Mouse (Mus musculus) layer of hippocampus, postnatal 25 days (tissue): ENCODE data around the gene Plekhf1. TPM values are rescaled to one million over a fixed set of nuclear protein-coding genes. Genes with fewer than 3 reads are reported as not detected.

ENCODE experiments used
- DNase-seq, 2 experiments: peaks; one replicate each; pipeline ENCODE4 v3.0.0; 2022; ENCODE audit warnings: mixed read lengths in 2 of 2, low spot score in 1 of 2; ENCODE audit errors: extremely low spot score in 1 of 2
- total RNA-seq, 2 experiments: library from RNA; stranded (reverse); gene quantifications; 2 replicates each; pipeline ENCODE4 v1.2.3; 2021

The Plekhf1 gene
- 1 to 10 TPM; 1.5 to 3.1 TPM for total RNA-seq

- peak; percentile 49 to 70 for DNase-seq
These were observed at the start of gene Plekhf1 for GRCm38 (mm10) chr7:38227900-38228298. Gene Plekhf1, minus strand, starts transcription at chr7:38228016.

GRCm38 (mm10) chr7:38272551-38272950, 44.7 kb upstream of the Plekhf1 start:
- DNase-seq = no peak

GRCm38 (mm10) chr7:38271859-38272258, 44.0 kb upstream of the Plekhf1 start:
- DNase-seq = no peak

GRCm38 (mm10) chr7:38271511-38271811, 43.6 kb upstream of the Plekhf1 start:
- DNase-seq = no peak

- peak; percentile 95 to 97 for DNase-seq
These were observed 43.1 kb upstream of the Plekhf1 start, which contains the start of gene Pop4 for GRCm38 (mm10) chr7:38270703-38271510. Gene Pop4, minus strand, starts transcription at chr7:38271423.

GRCm38 (mm10) chr7:38267006-38267680, 39.3 kb upstream of the Plekhf1 start:
- DNase-seq = peak in 1 of 2 experiments; percentile 40

- DNase-seq = peak in 1 of 2 experiments; percentile 21
These were observed 34.6 kb upstream of the Plekhf1 start for GRCm38 (mm10) chr7:38262406-38262805.

GRCm38 (mm10) chr7:38259631-38260030, 31.8 kb upstream of the Plekhf1 start:
- no peak for DNase-seq

- DNase-seq = no peak
These were observed 25.6 kb upstream of the Plekhf1 start for GRCm38 (mm10) chr7:38253441-38253840.

GRCm38 (mm10) chr7:38251494-38252216, 23.8 kb upstream of the Plekhf1 start:
- peak in 1 of 2 experiments; percentile 13 for DNase-seq

- DNase-seq = no peak
These were observed 14.6 kb upstream of the Plekhf1 start for GRCm38 (mm10) chr7:38242417-38242816.

- DNase-seq = no peak
These were observed 9.3 kb upstream of the Plekhf1 start for GRCm38 (mm10) chr7:38237140-38237539.

- no peak for DNase-seq
These were observed 8.7 kb upstream of the Plekhf1 start for GRCm38 (mm10) chr7:38236400-38237105.

GRCm38 (mm10) chr7:38230285-38230684, 2.5 kb upstream of the Plekhf1 start:
- DNase-seq = no peak

- no peak for DNase-seq
These were observed 513 bp upstream of the Plekhf1 start for GRCm38 (mm10) chr7:38228329-38228728.

GRCm38 (mm10) chr7:38227181-38227899, 476 bp downstream of the Plekhf1 start:
- peak in 1 of 2 experiments; percentile 33 for DNase-seq

GRCm38 (mm10) chr7:38226226-38226625, 1.6 kb downstream of the Plekhf1 start:
- no peak for DNase-seq

GRCm38 (mm10) chr7:38224577-38225369, 3.0 kb downstream of the Plekhf1 start:
- no peak for DNase-seq

- DNase-seq = no peak
These were observed 7.0 kb downstream of the Plekhf1 start for GRCm38 (mm10) chr7:38220866-38221265.
